Mouse (Mus musculus) myocyte (in vitro differentiated cells): ENCODE measurements around the gene Tmprss11a. TPM values are rescaled to one million over a fixed set of nuclear protein-coding genes. Genes with fewer than 3 reads are reported as not detected.

Source experiments
- H3K27me3 ChIP-seq: one replicate; pipeline ENCODE4 v1.6.1; 2011; ENCODE audit not compliant: control insufficient read depth, insufficient read depth, insufficient read length
- H3K36me3 ChIP-seq: one replicate; pipeline ENCODE4 v1.6.1; 2011; ENCODE audit not compliant: control insufficient read depth, insufficient read depth
- H3K4me2 ChIP-seq: one replicate; pipeline ENCODE4 v1.6.1; 2011; ENCODE audit warnings: low read depth, control low read depth
- H3K4me3 ChIP-seq: one replicate; pipeline ENCODE4 v1.5.1; 2011; ENCODE audit warnings: mild to moderate bottlenecking, control low read depth, moderate library complexity
- H3K79me2 ChIP-seq: one replicate; pipeline ENCODE4 v1.6.1; 2011; ENCODE audit not compliant: control insufficient read depth, insufficient read depth
- H3ac ChIP-seq: one replicate; pipeline ENCODE4 v1.6.1; 2011; ENCODE audit not compliant: control insufficient read depth, insufficient read length
- CEBPB ChIP-seq: IDR thresholded peaks from 2 replicates; pipeline ENCODE4 v1.6.1; 2011; ENCODE audit warnings: mild to moderate bottlenecking, moderate library complexity; ENCODE audit not compliant: poor library complexity, insufficient read depth, severe bottlenecking
- E2F4 ChIP-seq: IDR thresholded peaks from one replicate; pipeline ENCODE4 v1.6.1; 2011; ENCODE audit warnings: mild to moderate bottlenecking, control low read depth, moderate library complexity; ENCODE audit not compliant: insufficient read depth
- MAX ChIP-seq: IDR thresholded peaks from one replicate; pipeline ENCODE4 v1.6.1; 2011; ENCODE audit warnings: low read depth, mild to moderate bottlenecking, control low read depth
- MYOD1 ChIP-seq, 3 experiments: IDR thresholded peaks; one replicate each; pipeline ENCODE4 v1.6.1; 2011; ENCODE audit warnings: control low read depth in 2 of 3, low read depth in 2 of 3, mild to moderate bottlenecking in 2 of 3, moderate library complexity in 1 of 3; ENCODE audit not compliant: insufficient read length in 2 of 3, control insufficient read depth in 1 of 3
- MYOG ChIP-seq, 3 experiments: IDR thresholded peaks; one replicate each; pipeline ENCODE4 v1.6.1; 2011; ENCODE audit warnings: control low read depth in 2 of 3, low read depth in 2 of 3, mild to moderate bottlenecking in 2 of 3; ENCODE audit not compliant: insufficient read length in 2 of 3, control insufficient read depth in 1 of 3, insufficient read depth in 1 of 3
- POLR2A ChIP-seq: IDR thresholded peaks from one replicate; pipeline ENCODE4 v1.6.1; 2011; ENCODE audit warnings: low read depth, mild to moderate bottlenecking, control low read depth, moderate library complexity; ENCODE audit not compliant: insufficient read length
- POLR2AphosphoS2 ChIP-seq: IDR thresholded peaks from one replicate; pipeline ENCODE4 v1.6.1; 2011; ENCODE audit warnings: low read depth, control low read depth; ENCODE audit not compliant: insufficient read length
- REST ChIP-seq: IDR thresholded peaks from one replicate; pipeline ENCODE4 v1.6.1; 2011; ENCODE audit warnings: mild to moderate bottlenecking, control low read depth, moderate library complexity; ENCODE audit not compliant: insufficient read depth, insufficient read length
- SRF ChIP-seq: IDR thresholded peaks from one replicate; pipeline ENCODE4 v1.6.1; 2011; ENCODE audit warnings: low read depth; ENCODE audit not compliant: control insufficient read depth, insufficient read length
- TCF12 ChIP-seq: IDR thresholded peaks from one replicate; pipeline ENCODE4 v1.6.1; 2011; ENCODE audit warnings: mild to moderate bottlenecking, control low read depth; ENCODE audit not compliant: poor library complexity, insufficient read depth, severe bottlenecking
- TCF3 ChIP-seq: IDR thresholded peaks from one replicate; pipeline ENCODE4 v1.6.1; 2011; ENCODE audit warnings: low read depth, control low read depth; ENCODE audit not compliant: insufficient read length
- USF1 ChIP-seq: IDR thresholded peaks from one replicate; pipeline ENCODE4 v1.6.1; 2011; ENCODE audit warnings: low read depth, mild to moderate bottlenecking, control low read depth, moderate library complexity
- polyA plus RNA-seq: library from polyadenylated mRNA; unstranded; fragments of >200 nt; fragmentation: generic; extraction: Trizol; gene quantifications from one replicate; pipeline ENCODE4 v1.2.1, GENCODE M21; 2012; ENCODE audit warnings: missing spikeins

The Tmprss11a gene
- polyA plus RNA-seq, 1 experiment, result not detected

- Histone ChIP-seq H3K4me2 (no peak overlapping the region), H3ac (no peak overlapping the region), H3K27me3 (no peaks in the 10 kb centered on the region), H3K4me3 (no peak overlapping the region), H3K36me3 (no peaks in the 10 kb centered on the region), H3K79me2 (no peaks in the 10 kb centered on the region)
- no peak for TF ChIP-seq REST
- TF ChIP-seq CEBPB, result no peak
- no peak for TF ChIP-seq TCF3
- no peak for TF ChIP-seq MYOG (IDR thresholded peaks at IDR 0.05; ENCODE audit: control insufficient read depth in 1 of 3, insufficient read depth in 1 of 3, insufficient read length in 2 of 3, low read depth in 2 of 3)
- TF ChIP-seq USF1, result no peak
- TF ChIP-seq MAX, result no peak
- TF ChIP-seq E2F4, result no peak
- no peak for TF ChIP-seq POLR2AphosphoS2
- no peak for TF ChIP-seq SRF
- no peak for TF ChIP-seq POLR2A
- no peak for TF ChIP-seq TCF12
- no peak for TF ChIP-seq MYOD1 (IDR thresholded peaks at IDR 0.05; ENCODE audit: control insufficient read depth in 1 of 3, insufficient read length in 2 of 3, low read depth in 2 of 3)
Observed at GRCm38 (mm10) chr5:86407941-86408340, 60.8 kb downstream of the Tmprss11a start.

- no peak for TF ChIP-seq MAX
- TF ChIP-seq USF1, result no peak
- TF ChIP-seq SRF, result no peak
- no peak for TF ChIP-seq POLR2A
- TF ChIP-seq POLR2AphosphoS2, result no peak
- no peak for TF ChIP-seq MYOD1 (IDR thresholded peaks at IDR 0.05; ENCODE audit: control insufficient read depth in 1 of 3, insufficient read length in 2 of 3, low read depth in 2 of 3)
- TF ChIP-seq CEBPB, result no peak
- no peak for TF ChIP-seq E2F4
- TF ChIP-seq REST, result no peak
- no peak for TF ChIP-seq TCF3
- no peak for TF ChIP-seq TCF12
- TF ChIP-seq MYOG (IDR thresholded peaks at IDR 0.05; ENCODE audit: control insufficient read depth in 1 of 3, insufficient read depth in 1 of 3, insufficient read length in 2 of 3, low read depth in 2 of 3), result no peak
- Histone ChIP-seq H3ac (no peak overlapping the region), H3K27me3 (no peaks in the 10 kb centered on the region), H3K36me3 (no peaks in the 10 kb centered on the region), H3K79me2 (no peaks in the 10 kb centered on the region), H3K4me2 (no peak overlapping the region), H3K4me3 (no peak overlapping the region)
Observed at GRCm38 (mm10) chr5:86407191-86407590, 61.6 kb downstream of the Tmprss11a start.

GRCm38 (mm10) chr5:86373320-86373719 is 95.5 kb downstream of the Tmprss11a start, which contains the start of gene Tmprss11d:
TSS of gene Tmprss11d (minus strand) at chr5:86373420.
- Histone ChIP-seq H3K79me2 (no peaks in the 10 kb centered on the region), H3K4me2 (no peak within 1 kb of the TSS), H3ac (no peak within 1 kb of the TSS), H3K27me3 (no peaks in the 10 kb centered on the region), H3K36me3 (no peaks in the 10 kb centered on the region), H3K4me3 (no peak within 1 kb of the TSS)
- TF ChIP-seq SRF, result no peak
- no peak for TF ChIP-seq CEBPB
- no peak for TF ChIP-seq MYOG (IDR thresholded peaks at IDR 0.05; ENCODE audit: control insufficient read depth in 1 of 3, insufficient read depth in 1 of 3, insufficient read length in 2 of 3, low read depth in 2 of 3)
- no peak for TF ChIP-seq REST
- no peak for TF ChIP-seq USF1
- no peak for TF ChIP-seq MYOD1 (IDR thresholded peaks at IDR 0.05; ENCODE audit: control insufficient read depth in 1 of 3, insufficient read length in 2 of 3, low read depth in 2 of 3)
- no peak for TF ChIP-seq TCF3
- TF ChIP-seq TCF12, result no peak
- TF ChIP-seq POLR2A, result no peak
- no peak for TF ChIP-seq MAX
- no peak for TF ChIP-seq POLR2AphosphoS2
- TF ChIP-seq E2F4, result no peak

Other genes with a start within 250 kb of the Tmprss11a start
- gene Tmprss11c, start 179.7 kb downstream of the Tmprss11a start, polyA plus RNA-seq, result not detected
- not detected for gene Tmprss11d, start 95.6 kb downstream of the Tmprss11a start, polyA plus RNA-seq
- not detected for gene Tmprss11g, start 49.6 kb upstream of the Tmprss11a start, polyA plus RNA-seq
- 0.04 TPM for gene Tmprss11f, start 163.4 kb upstream of the Tmprss11a start, polyA plus RNA-seq
- 0.02 TPM for gene Tmprss11b, start 207.4 kb upstream of the Tmprss11a start, polyA plus RNA-seq